Mouse (Mus musculus) left cerebral cortex, postnatal 4 days (tissue): ENCODE measurements around the gene Pemt. TPM values are rescaled to one million over a fixed set of nuclear protein-coding genes. Genes with fewer than 3 reads are reported as not detected.

Source experiments
- DNase-seq: peaks from one replicate; pipeline ENCODE4 v3.0.0-alpha.2; 2022
- intact Hi-C: fragments of 180-260 bp; cut with DNase I; formaldehyde crosslinking; loops from one replicate; pipeline ENCODE4 v1.15.1; 2025
- total RNA-seq, 2 experiments: library from RNA; stranded (reverse); gene quantifications; 2 replicates each; pipeline ENCODE4 v1.2.3; 2021

Gene Pemt
- 1 to 10 TPM; 6.7 to 7.5 TPM for total RNA-seq

- DNase-seq: peak; percentile 96
- intact Hi-C loops: no loop called here
These were observed at the start of gene Pemt for GRCm38 (mm10) chr11:60046058-60046735. Gene Pemt (minus strand): TSS chr11:60046489.

DNA sequence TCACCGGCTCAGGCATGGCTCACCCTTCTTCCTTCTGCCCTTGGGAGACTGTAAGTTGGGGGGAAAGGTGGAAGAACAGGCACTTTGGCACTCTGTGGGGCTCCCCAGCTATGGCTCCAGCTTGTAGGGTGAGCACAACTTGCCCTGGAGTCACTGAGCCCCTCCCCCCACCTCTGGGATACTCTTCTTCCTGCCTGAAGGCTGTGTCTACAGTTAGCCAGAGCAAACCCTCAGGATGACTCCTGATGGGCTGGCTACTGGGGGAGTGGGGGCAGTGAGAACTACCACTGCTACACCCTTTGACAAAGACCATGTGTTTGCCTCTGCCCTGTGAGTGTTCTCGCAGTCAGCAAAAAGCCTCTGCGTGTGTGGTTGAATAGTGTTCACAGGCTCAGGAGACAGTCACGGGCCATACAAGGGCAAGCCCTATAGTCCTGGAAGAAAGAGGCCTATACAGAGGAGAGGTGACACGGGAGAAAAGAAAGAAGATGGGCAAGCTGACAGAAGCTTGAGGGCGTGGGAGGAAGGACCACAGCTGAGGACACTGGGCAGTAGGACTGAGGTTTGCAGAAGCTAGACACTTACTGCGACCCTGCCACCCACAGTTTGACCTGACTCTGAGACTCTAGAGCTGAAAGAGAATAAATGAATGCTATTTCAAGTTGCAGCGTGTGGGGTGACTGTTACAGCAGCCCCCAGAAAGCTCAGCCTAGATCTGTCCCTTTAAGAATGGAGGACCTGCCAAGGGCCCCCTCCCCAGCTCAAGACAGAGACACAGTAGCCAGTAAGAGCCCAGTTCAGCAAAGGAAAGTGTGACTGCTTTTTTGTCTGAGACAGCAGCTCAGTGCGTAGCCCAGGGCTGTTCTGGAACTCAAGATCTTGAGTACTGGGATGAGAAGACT lies 48.9 kb upstream of the Pemt start:
- intact Hi-C loops: no loop called here
- no peak for DNase-seq

GRCm38 (mm10) chr11:60093984-60094587 lies 47.8 kb upstream of the Pemt start:
- intact Hi-C loops: no loop called here
- DNase-seq: no peak

DNA sequence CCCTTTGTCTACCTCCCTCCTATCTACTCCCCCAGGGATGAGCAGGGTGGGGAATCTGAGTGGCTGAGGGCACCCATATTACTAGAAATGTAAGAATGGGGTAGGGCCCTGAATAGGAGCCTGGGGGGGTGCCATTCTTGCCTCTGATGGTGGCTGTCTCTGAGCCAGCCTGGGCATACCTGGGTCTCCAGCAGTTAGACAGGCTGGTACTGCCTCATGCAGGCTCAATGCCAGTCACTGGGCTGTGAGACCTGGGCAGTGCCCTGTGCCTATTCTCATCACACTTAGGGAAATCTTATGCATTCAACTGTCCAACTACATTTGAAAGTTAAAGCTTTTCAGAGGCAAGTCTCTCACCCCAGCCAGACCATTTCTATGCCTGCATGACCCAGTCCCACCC lies 46.9 kb upstream of the Pemt start:
- no peak for DNase-seq
- intact Hi-C loops: no loop called here

DNA sequence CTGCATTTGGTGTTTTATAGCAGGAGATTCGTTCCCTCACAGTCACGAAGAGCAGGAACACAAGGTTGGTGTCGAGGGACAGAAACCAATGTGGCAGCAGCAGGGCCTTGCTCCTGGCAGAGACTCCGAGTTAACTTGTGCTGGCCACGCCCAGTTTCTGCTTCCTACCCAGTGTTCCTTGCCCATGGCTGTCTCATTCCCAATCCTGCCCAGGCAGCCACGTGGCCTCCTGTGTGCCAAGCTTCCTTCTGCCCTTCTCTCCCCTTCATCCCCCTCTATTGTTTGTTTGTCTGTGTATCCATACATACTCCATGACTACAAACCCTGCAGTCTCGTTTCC lies 45.1 kb upstream of the Pemt start:
- intact Hi-C loops: no loop called here
- DNase-seq: no peak

- DNase-seq: no peak
- intact Hi-C loops: no loop called here
These were observed 44.6 kb upstream of the Pemt start for GRCm38 (mm10) chr11:60090696-60091421.

DNA sequence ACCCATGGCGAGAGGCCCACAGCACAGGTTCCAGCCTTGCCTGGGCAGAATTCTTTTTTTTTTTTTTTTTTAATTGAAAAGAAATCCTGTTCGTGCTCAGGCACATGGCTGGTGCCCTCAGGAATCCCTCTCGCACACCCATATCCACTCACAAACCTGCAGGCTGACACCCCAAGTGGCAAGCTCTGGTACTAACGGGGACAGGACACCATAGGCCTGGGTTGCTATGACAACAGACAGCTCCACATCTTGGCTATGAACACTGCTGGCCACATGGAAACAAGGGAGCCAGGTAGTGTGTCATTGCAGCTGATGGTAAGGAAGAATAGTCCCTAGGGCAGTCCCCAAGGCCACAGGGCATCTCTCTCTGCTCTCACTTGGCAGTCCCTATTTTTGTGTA lies 42.7 kb upstream of the Pemt start:
- intact Hi-C loops: no loop called here
- DNase-seq: peak; percentile 68

- no peak for DNase-seq
These were observed 40.4 kb upstream of the Pemt start for GRCm38 (mm10) chr11:60086676-60087075.

DNA sequence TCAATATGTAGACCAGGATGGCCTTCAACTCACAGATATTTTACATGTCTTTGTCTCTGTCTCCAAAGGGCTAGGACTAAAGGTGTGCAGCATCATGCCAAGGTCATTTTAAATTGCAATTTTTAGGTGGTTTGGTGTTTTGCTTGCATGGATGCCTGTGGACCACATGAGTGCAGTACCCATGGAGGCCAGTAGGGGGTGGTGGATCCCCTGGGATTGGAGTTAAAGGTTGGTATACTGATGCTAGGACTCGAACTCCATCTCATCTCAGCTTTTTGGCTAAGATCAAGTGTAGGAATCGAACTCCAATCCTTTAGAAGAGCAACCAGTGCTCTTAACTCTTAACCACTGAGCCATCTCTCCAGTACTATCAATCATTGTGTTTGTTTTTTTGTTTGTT lies 38.3 kb upstream of the Pemt start:
- DNase-seq: peak; percentile 53
- intact Hi-C loops: no loop called here

More at GRCm38 (mm10) chr11:60086676-60087075, 40.4 kb upstream of the Pemt start:
- intact Hi-C loops: no loop called here

GRCm38 (mm10) chr11:60076790-60077189 lies 30.5 kb upstream of the Pemt start:
- DNase-seq: peak; percentile 77
- intact Hi-C loops: loop anchor here (5.0 kb wide), 1 partner anchor 189 kb away; no protein-coding TSS in a partner anchor

GRCm38 (mm10) chr11:60076183-60076582 lies 29.9 kb upstream of the Pemt start:
- intact Hi-C loops: loop anchor here (5.0 kb wide), 1 partner anchor 189 kb away; no protein-coding TSS in a partner anchor
- no peak for DNase-seq

- peak; percentile 81 for DNase-seq
- intact Hi-C loops: no loop called here
These were observed 27.7 kb upstream of the Pemt start for GRCm38 (mm10) chr11:60073936-60074502.

GRCm38 (mm10) chr11:60073121-60073520 lies 26.8 kb upstream of the Pemt start:
- intact Hi-C loops: no loop called here
- no peak for DNase-seq

GRCm38 (mm10) chr11:60071221-60071620 lies 24.9 kb upstream of the Pemt start:
- intact Hi-C loops: no loop called here
- DNase-seq: peak; percentile 56

DNA sequence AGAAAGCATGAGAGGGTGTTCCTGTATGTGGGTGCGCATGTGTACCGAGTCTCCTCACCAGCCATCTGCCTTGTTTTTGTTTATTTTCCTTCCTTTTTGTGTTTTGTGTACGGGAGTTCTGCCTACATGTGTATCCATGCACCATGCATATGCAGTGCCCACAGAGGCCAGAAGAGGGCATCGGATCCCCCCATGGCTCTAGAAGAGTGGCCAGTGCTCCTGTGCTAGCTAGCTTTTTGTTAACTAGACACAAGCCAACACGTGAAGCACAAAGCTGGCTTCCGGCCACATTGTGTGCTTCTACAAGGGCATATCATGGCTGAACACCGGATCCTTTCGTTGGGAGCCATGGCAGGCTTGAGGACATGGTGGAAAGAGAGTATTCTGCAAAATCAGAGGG lies 24.3 kb upstream of the Pemt start:
- DNase-seq: peak; percentile 70
- intact Hi-C loops: no loop called here

- no peak for DNase-seq
- intact Hi-C loops: no loop called here
These were observed 22.3 kb upstream of the Pemt start for GRCm38 (mm10) chr11:60068631-60069030.

DNA sequence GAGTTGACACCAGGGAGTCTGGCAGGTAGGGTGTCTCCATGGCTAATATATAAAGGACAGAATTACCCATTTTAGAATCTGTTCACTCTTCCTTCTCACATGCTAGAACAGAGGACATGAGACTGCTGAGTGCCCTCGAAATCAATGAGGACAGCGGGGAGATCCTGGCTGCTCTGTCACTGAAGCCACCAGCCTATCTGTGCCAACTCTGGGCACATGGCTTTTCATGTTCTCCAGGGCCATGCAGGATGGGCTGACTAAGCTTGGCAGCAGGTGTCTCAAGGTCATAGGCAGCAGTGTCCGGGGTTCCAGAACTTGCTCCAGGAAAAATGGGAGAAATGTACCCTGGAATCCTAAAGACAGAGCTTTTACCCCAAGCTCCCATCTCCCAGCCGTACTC lies 21.4 kb upstream of the Pemt start:
- no peak for DNase-seq
- intact Hi-C loops: no loop called here

- intact Hi-C loops: no loop called here
- DNase-seq: no peak
These were observed 19.0 kb upstream of the Pemt start for GRCm38 (mm10) chr11:60065267-60065666.

- intact Hi-C loops: no loop called here
These were observed 15.3 kb upstream of the Pemt start for GRCm38 (mm10) chr11:60061504-60062006.

DNA sequence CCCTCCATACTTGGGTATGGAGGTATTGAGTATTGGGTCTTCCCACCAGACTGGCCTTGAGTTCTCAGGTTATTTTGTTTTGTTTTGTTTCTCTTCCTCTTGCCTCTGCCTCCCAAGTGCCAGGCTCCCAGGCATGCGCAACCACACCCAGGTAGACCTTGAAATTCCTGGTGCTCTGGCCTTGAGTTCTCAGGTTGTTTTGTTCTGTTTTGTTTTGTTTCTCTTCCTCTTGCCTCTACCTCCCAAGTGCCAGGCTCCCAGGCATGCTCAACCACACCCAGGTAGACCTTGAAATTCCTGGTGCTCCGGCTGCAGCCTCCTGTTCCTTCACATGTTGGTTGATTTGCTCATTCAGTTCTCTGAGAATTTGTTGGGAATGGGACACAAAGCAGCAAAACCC lies 13.7 kb upstream of the Pemt start:
- intact Hi-C loops: no loop called here
- no peak for DNase-seq

More at GRCm38 (mm10) chr11:60061504-60062006, 15.3 kb upstream of the Pemt start:
- no peak for DNase-seq
